Mouse (Mus musculus): ENCODE data around the gene Hfe2. TPM values are rescaled to one million over a fixed set of nuclear protein-coding genes. Genes with fewer than 3 reads are reported as not detected.

Gene Hfe2
- total RNA-seq, 1 experiment from 2014 or later = not detected

DNA sequence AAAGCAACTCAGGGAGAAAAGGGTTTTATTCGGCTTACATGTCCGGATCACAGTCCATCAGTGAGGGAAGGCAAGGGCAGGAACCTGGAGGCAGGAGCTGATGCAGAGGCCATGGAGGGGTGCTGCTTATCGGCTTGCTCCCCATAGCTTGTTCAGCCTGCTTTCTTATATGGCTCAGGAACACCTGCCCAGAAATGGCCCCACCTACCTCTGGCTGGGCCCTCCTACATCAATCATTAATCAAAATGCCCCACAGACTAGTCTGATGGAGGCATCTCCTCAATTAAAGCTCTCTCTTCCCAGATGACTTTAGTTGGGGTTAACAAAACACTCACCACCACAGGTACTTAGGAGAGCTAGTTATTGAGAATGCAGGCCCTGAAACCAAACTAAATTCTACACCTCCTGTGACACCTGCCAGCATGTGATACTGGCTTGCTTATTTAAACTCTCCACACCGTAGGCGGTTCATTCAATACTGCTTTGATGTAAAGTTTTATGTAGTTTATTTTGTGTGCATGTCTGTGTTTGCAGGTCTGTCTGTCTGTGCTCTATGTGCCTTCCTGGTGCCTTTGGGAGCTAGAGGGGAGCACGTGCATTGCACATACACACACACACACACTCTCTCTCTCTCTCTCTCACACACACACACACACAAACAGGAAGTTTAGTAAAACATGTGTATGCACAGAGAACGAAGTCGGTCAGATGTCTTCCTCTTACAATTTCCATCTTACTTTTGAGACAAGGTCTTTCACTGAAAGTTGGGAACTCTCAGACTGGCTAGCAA is 41.9 kb downstream of the Hfe2 start:
- ATAC-seq (ENCODE audit: extremely low read depth, insufficient number of reproducible peaks, low FRiP score, poor library complexity, severe bottlenecking) = 0 out of 2 replicates have a peak, but pooled peaks have one; percentile 17

DNA sequence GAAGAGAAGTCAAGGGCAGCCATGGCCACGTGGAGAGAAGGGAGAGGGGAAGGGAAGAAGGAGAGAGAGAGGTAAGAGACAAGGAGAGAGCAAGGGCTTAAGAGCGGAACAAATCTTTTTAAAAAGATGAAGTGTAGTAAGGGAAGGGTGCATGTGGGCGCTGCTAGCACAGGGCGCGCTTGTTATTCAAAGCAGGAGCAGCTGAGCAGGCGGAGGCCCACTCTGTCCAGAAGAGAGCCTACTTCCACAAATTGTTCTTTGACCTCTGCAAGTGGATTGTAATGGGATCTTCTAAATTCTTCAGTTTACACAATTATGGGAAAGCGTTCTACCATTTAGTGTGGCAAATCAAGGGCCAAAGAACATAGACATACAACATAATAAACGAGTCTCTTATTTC is 43.6 kb downstream of the Hfe2 start:
- ATAC-seq (ENCODE audit: extremely low read depth, insufficient number of reproducible peaks, low FRiP score, poor library complexity, severe bottlenecking) = no peak

DNA sequence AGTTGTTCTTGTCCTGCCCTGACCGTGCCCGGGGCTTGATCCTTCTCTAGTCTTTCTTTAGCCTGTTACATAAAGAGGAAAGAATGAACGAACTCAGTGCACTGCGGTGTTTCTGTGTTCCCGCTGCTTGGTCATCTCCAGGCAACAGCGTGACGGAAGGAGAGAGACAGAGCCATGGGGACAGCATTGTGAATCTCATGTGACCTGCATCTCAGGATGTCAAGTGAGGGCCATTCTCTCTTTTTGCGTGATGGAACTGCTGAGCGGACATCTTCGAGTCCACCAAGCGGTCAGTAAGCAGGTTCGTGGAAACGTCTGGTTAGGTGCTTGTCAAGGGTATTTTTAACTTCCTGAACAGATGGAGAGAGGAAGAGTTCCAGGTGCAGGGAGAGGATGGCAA is 44.5 kb downstream of the Hfe2 start:
- no peak for ATAC-seq (ENCODE audit: extremely low read depth, insufficient number of reproducible peaks, low FRiP score, poor library complexity, severe bottlenecking)

DNA sequence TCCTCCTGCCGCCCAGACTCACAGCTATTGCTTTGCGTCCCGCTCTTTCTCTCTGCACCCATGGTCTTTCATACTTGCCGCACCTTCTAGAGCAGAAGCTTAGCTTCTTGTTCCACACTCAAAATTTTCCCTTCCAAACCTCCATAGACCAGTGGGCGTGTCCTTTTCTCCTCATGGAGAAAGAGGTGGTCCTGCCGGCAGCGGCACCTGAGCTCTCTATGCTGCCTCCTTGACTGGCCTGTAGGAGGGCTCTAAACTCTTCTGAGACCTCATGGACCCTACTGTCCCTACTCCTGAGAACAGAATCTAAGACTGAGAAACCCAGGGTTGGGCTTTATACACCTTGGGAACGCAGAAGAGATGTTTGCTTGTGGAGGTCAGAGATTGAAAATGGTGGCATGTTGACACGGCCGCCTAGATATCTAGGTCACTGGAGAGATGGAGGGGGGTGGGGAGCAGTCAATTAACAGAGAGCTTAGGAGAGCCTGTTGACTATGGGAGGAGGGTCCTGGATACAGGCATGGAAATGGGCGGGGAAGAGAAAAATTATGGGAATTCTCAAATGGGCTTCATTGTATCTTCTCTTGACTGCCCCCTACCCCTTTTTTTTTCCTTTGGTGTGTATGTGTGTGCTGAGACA is 45.1 kb downstream of the Hfe2 start:
- ATAC-seq (ENCODE audit: extremely low read depth, insufficient number of reproducible peaks, low FRiP score, poor library complexity, severe bottlenecking) = no peak

DNA sequence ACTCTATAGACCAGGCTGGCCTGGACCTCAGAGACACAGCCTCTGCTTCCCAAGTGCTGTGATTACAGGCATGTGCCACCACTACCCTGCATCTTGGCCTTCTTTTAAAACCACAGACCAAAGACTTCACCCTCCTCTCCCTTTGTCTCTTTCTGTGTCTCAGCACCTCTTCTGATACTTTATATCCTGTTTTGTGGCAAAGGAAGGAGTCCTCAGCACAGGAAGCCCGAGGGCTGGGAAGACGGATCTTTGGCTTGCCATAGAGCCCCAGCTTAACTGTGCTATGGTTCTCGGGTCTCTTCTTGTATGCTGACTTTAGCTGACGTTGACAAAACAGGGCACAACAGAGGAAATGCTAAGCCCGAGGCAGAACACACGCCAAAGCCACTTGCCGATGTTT is 45.7 kb downstream of the Hfe2 start:
- ATAC-seq (ENCODE audit: extremely low read depth, insufficient number of reproducible peaks, low FRiP score, poor library complexity, severe bottlenecking) = no peak

- ATAC-seq (ENCODE audit: extremely low read depth, insufficient number of reproducible peaks, low FRiP score, poor library complexity, severe bottlenecking) = no peak
These were observed 46.4 kb downstream of the Hfe2 start for GRCm38 (mm10) chr3:96571336-96571735.

- no peak for ATAC-seq (ENCODE audit: extremely low read depth, insufficient number of reproducible peaks, low FRiP score, poor library complexity, severe bottlenecking)
These were observed 47.1 kb downstream of the Hfe2 start for GRCm38 (mm10) chr3:96571896-96572698.

GRCm38 (mm10) chr3:96573611-96574511 is 48.9 kb downstream of the Hfe2 start:
- ATAC-seq (ENCODE audit: extremely low read depth, insufficient number of reproducible peaks, low FRiP score, poor library complexity, severe bottlenecking) = no peak

DNA sequence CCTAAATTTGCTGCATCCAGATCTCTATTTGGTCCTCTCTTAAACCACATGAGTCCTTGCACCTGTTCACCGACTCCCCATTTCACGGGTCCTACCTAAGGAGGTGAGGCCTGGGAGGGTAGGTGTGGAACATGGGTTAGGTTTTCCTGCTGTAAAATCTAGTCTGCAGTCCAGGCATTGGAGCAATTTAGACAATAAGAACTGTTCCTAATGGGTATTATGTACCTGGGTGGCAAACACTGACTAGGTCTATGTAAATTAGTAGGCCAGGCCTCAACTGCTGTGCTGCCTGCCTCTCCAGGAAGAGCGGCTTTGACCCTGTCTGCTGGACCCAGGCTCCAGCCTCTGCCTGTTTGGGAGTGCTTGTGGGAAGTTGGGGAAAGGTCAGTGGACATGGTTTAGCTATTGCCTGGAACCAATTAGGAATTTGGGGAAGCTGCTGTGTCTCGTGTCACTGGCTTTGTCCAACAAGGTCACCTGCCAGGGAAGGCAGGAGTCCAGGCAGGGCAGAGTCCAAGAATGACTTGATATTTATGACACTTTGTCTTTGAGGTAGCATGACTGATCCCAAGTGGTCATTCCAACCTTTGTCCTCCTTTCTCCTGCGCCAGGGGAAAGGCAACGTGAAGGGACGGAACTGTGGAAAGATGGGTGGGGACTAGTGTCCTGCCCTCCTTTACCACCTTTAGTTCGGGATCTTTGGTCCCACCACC is 50.5 kb downstream of the Hfe2 start:
- ATAC-seq (ENCODE audit: extremely low read depth, insufficient number of reproducible peaks, low FRiP score, poor library complexity, severe bottlenecking) = no peak

- ATAC-seq (ENCODE audit: extremely low read depth, insufficient number of reproducible peaks, low FRiP score, poor library complexity, severe bottlenecking) = no peak
These were observed 51.2 kb downstream of the Hfe2 start for GRCm38 (mm10) chr3:96576005-96576658.

DNA sequence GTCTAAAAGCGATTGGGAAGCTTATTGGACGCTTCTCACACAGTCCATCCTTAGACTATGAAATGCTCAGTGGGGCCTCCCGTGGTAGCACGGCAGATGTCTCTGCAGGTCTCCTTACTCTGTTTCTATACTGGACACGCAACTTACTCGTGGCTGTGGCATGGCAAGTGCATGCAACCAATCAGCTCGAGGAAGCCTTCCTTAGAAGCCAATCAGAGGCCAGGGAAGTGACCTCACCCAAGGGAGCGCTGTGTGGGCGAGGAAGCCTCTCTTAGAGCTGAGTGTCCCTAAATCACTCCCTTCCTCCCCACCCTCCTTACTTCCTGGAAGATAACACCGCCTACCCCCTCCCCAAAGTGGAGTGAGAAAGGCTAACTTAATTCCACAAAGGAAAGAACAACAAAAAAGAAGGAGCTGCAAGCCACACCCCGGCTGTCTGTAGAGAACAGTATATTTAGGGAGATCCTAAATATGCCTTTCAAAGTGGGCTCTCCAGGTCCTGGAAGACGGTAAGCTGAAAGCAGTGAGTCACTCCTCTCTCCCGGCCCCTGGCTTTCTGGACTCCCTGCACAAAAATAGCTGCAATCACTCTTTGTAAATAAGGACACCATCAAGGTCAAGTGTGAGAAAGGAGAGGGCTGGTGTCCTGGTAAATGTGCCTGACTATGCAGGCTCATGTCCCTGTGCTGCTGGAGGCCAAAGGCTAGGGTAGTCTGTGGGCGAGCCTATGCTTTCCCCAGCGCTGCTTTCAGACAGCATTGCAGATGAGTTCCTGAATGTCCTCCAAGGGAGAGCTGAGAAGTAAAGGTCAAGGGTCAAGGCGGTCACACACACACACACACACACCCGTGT is 51.9 kb downstream of the Hfe2 start, which contains the start of gene Gm16253:
Gene Gm16253 (plus strand): TSS at position 295 of the 852 bp plus-strand sequence.
- ATAC-seq (ENCODE audit: extremely low read depth, insufficient number of reproducible peaks, low FRiP score, poor library complexity, severe bottlenecking) = peak; percentile 90

DNA sequence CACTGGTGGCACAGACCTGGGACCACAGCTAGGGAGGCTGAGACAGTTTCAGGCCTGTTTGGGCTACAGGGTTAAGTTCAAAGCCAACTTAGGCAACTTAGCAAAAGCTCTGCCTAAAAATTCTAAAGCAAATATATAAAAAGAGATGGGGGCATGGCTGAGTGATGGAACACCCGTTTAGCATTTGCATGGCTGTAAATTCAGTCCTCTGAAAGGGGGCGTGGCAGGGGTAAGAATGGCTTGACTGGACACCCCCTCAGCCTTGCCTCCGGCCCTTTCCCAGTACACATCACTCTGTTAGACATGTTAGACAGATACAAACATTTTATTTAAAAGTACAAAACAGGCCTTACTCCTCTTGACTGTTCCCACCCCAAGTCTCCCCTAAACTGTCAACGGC is 52.6 kb downstream of the Hfe2 start:
- ATAC-seq (ENCODE audit: extremely low read depth, insufficient number of reproducible peaks, low FRiP score, poor library complexity, severe bottlenecking) = no peak

Other genes starting within 250 kb of the Hfe2 start
- gene Fcgr1, start 231.2 kb upstream of the Hfe2 start, total RNA-seq (2017) = 3.7 and 4.9 TPM in 2 replicates
- gene BC107364, start 72.9 kb upstream of the Hfe2 start, total RNA-seq (2017) = not detected in 2 replicates
- gene Txnip, start 32.8 kb downstream of the Hfe2 start, total RNA-seq (2017) = 1,984 and 2,044 TPM in 2 replicates
- gene Gm16253, start 51.8 kb downstream of the Hfe2 start, total RNA-seq (2017) = not detected in 2 replicates
- 63.6 and 63.9 TPM in 2 replicates for gene Polr3gl, start 69.0 kb downstream of the Hfe2 start, total RNA-seq (2017)
- not detected in 2 replicates for gene Ankrd34a, start 71.5 kb downstream of the Hfe2 start, total RNA-seq (2017)
- 0.23 TPM in 1 of 2 replicates, not detected in the other for gene Lix1l, start 76.0 kb downstream of the Hfe2 start, total RNA-seq (2017)
- gene Rbm8a, start 104.8 kb downstream of the Hfe2 start, total RNA-seq (2017) = 29.0 and 39.9 TPM in 2 replicates
- gene Pex11b, start 110.2 kb downstream of the Hfe2 start, total RNA-seq (2017) = 15.1 and 19.3 TPM in 2 replicates
- 0.25 TPM in 1 of 2 replicates, not detected in the other for gene Gm42957, start 110.3 kb downstream of the Hfe2 start, total RNA-seq (2017)
- gene Itga10, start 120.4 kb downstream of the Hfe2 start, total RNA-seq (2017) = 0.25 and 0.35 TPM in 2 replicates
- 0.25 and 1.0 TPM in 2 replicates for gene Ankrd35, start 145.0 kb downstream of the Hfe2 start, total RNA-seq (2017)
- gene Pias3, start 171.2 kb downstream of the Hfe2 start, total RNA-seq (2017) = 29.4 and 36.8 TPM in 2 replicates
- 1.2 TPM in 2 replicates for gene Nudt17, start 183.4 kb downstream of the Hfe2 start, total RNA-seq (2017)
- gene Polr3c, start 202.5 kb downstream of the Hfe2 start, total RNA-seq (2017) = 35.7 and 38.3 TPM in 2 replicates
- 90.6 and 95.0 TPM in 2 replicates for gene Rnf115, start 202.5 kb downstream of the Hfe2 start, total RNA-seq (2017)

Measured in neutrophil, adult 5-6 weeks (primary cell).